ENCODE assay signal across 11 mouse cellular contexts in the genomic region with DNA sequence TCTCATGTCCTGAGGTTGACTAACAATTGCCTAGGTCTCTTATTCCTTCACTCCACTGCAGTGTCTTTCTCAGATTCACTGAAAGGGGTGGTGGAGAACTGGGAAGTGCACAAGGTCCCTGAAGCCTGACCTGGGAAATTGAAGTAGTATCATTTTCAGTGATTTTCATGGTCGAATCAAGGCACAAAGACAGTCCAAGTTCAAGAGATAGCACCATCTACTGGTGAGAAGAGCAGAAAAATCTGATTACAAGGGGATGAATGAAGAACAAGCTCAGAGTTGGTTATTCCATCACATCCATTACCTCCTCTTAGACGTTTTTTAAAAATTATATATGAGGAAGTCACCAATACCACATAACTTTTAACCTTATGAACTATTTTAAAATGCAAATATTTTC.
DNase-seq lines count a peak whose midpoint lies in the region; ATAC-seq and TF ChIP-seq lines count a peak whose summit lies in the region.
"Had no signal": no experiment of that assay in that cellular context is flagged by ENCODE, and none has a peak within 500 bp of the region (broad histone marks: within the 10 kb centered on the region; RNA-seq: fewer than 3 reads in every experiment).

No protein-coding gene starts in this region.

- WGBS in liver, postnatal 0 days (ENCODE audit: insufficient replicate concordance) = 8% methylated on average over 2 of the region's 2 CpGs
- WGBS in liver, embryonic 12.5 days (ENCODE audit: insufficient replicate concordance) = 7% methylated on average over 2 of the region's 2 CpGs

- H3K9me3 ChIP-seq in liver, postnatal 0 days (ENCODE audit: low read length) = no peaks in the 10 kb centered on the region
- H3K9me3 ChIP-seq in liver, embryonic 12.5 days (replicated peaks) = no peaks in the 10 kb centered on the region
- H3K9me3 ChIP-seq: kidney, embryonic 15.5 days had no signal

- H3K4me2 ChIP-seq in liver, postnatal 0 days (ENCODE audit: low read depth, low read length) = no peak overlapping the region
- H3K4me2 ChIP-seq in liver, embryonic 12.5 days = no peak overlapping the region
- H3K4me2 ChIP-seq: kidney, embryonic 15.5 days had no signal

- TF ChIP-seq EP300 in liver, postnatal 0 days (IDR thresholded peaks at IDR 0.05; ENCODE audit: low read depth) = no peak

- no peak for DNase-seq in gastrocnemius, adult 2 months
- no peak for DNase-seq in gastrocnemius, adult 8-10 months (ENCODE audit: low spot score in 2 of 2)
- DNase-seq in liver, postnatal 0 days = no peak
- DNase-seq in ZHBTc4 (ENCODE audit: low read depth, low spot score) = peak; percentile 20
- peak; percentile 5 for DNase-seq in mesoderm, embryonic 11.5 days (ENCODE audit: low read depth, low spot score)
- no peak for DNase-seq in cerebellum, postnatal 25 days
- DNase-seq: left cerebral cortex, postnatal 4 days had no signal

- peak; percentile 62 for TF ChIP-seq CTCF in gastrocnemius, adult 2 months (IDR thresholded peaks at IDR 0.05)
- TF ChIP-seq CTCF in liver, postnatal 0 days (IDR thresholded peaks at IDR 0.05; ENCODE audit: low read depth) = peak; percentile 66

- H3K9ac ChIP-seq in liver, postnatal 0 days (replicated peaks) = no peak overlapping the region
- no peak overlapping the region for H3K9ac ChIP-seq in liver, embryonic 12.5 days
- H3K9ac ChIP-seq: kidney, embryonic 15.5 days had no signal

- no peak overlapping the region for H3K27ac ChIP-seq in gastrocnemius, adult 2 months
- H3K27ac ChIP-seq in liver, postnatal 0 days (ENCODE audit: low read depth) = no peak overlapping the region
- H3K27ac ChIP-seq in liver, embryonic 12.5 days = no peak overlapping the region
- H3K27ac ChIP-seq: kidney, embryonic 15.5 days had no signal

- no peak for ATAC-seq in liver, postnatal 0 days
- no peak for ATAC-seq in liver, embryonic 12.5 days
- ATAC-seq in cerebellum, adult (ENCODE audit: insufficient number of reproducible peaks, low FRiP score, low TSS enrichment) = no peak

- no peaks in the 10 kb centered on the region for H3K36me3 ChIP-seq in liver, postnatal 0 days (replicated peaks; ENCODE audit: insufficient read depth, low read length)
- no peaks in the 10 kb centered on the region for H3K36me3 ChIP-seq in liver, embryonic 12.5 days
- H3K36me3 ChIP-seq: kidney, embryonic 15.5 days had no signal

- H3K4me1 ChIP-seq in liver, postnatal 0 days (ENCODE audit: insufficient read depth) = no peaks in the 10 kb centered on the region
- H3K4me1 ChIP-seq in liver, embryonic 12.5 days = no peaks in the 10 kb centered on the region
- H3K4me1 ChIP-seq: kidney, embryonic 15.5 days had no signal

- H3K27me3 ChIP-seq in liver, postnatal 0 days (ENCODE audit: insufficient read depth, low read length) = no peaks in the 10 kb centered on the region
- H3K27me3 ChIP-seq in liver, embryonic 12.5 days (replicated peaks) = no peaks in the 10 kb centered on the region
- H3K27me3 ChIP-seq: kidney, embryonic 15.5 days had no signal

- H3K4me3 ChIP-seq in gastrocnemius, adult 2 months = no peak overlapping the region
- no peak overlapping the region for H3K4me3 ChIP-seq in liver, postnatal 0 days (ENCODE audit: low read depth, low read length)
- no peak overlapping the region for H3K4me3 ChIP-seq in liver, embryonic 12.5 days
- H3K4me3 ChIP-seq: erythroblast, embryonic 14.5 days; kidney, embryonic 15.5 days had no signal

- intact Hi-C loops in gastrocnemius, adult 2 months (cut with DNase I) = loop anchor here (2.0 to 10.0 kb wide), 3 partner anchors 131 to 293 kb away; no protein-coding TSS in a partner anchor

Comparison
In these comparisons a context has a peak if more than half of its experiments do, and no peak if none do; other contexts are left out.
1. DNase-seq: peak in ZHBTc4 (single experiment) and mesoderm, embryonic 11.5 days (single experiment); none in gastrocnemius, adult 2 months (single experiment), gastrocnemius, adult 8-10 months (0 of 2), liver, postnatal 0 days (single experiment) and cerebellum, postnatal 25 days (0 of 2).